Mouse (Mus musculus): ENCODE results near the gene A3galt2. TPM values are rescaled to one million over a fixed set of nuclear protein-coding genes. Genes with fewer than 3 reads are reported as not detected.

A3galt2 gene
- polyA plus RNA-seq, 1 experiment = 0.40 TPM

GRCm38 (mm10) chr4:128727019-128727720 lies 28.0 kb upstream of the A3galt2 start:
- H3K4me1 ChIP-seq (ENCODE audit: control insufficient read depth, insufficient read depth, low read length) = peaks cover 9% of the 10 kb centered on the region

GRCm38 (mm10) chr4:128727721-128728430 lies 27.3 kb upstream of the A3galt2 start:
- peak overlapping the region; percentile 96 for H3K27ac ChIP-seq (ENCODE audit: insufficient read depth, low read length)
- TF ChIP-seq POLR2A (IDR thresholded peaks at IDR 0.05; ENCODE audit: low read depth, low read length) (no peak; the same call in 1 of the 2 replicates), CTCF (IDR thresholded peaks at IDR 0.05; ENCODE audit: borderline replicate concordance, insufficient read depth, low read length) (no peak)
- H3K4me3 ChIP-seq (ENCODE audit: insufficient read depth, low read length) = peak overlapping the region; percentile 94
- peaks cover 9% of the 10 kb centered on the region for H3K4me1 ChIP-seq (ENCODE audit: control insufficient read depth, insufficient read depth, low read length)

More at GRCm38 (mm10) chr4:128727019-128727720, 28.0 kb upstream of the A3galt2 start:
- Histone ChIP-seq H3K4me3 (ENCODE audit: insufficient read depth, low read length) (peak overlapping the region; percentile 63), H3K27ac (ENCODE audit: insufficient read depth, low read length) (peak overlapping the region; percentile 96)
- no peak for TF ChIP-seq CTCF (IDR thresholded peaks at IDR 0.05; ENCODE audit: borderline replicate concordance, insufficient read depth, low read length)
- peak; percentile 77 for TF ChIP-seq POLR2A (IDR thresholded peaks at IDR 0.05; ENCODE audit: low read depth, low read length)

- TF ChIP-seq CTCF (IDR thresholded peaks at IDR 0.05; ENCODE audit: borderline replicate concordance, insufficient read depth, low read length) (no peak), POLR2A (IDR thresholded peaks at IDR 0.05; ENCODE audit: low read depth, low read length) (no peak)
- peak overlapping the region; percentile 96 for H3K27ac ChIP-seq (ENCODE audit: insufficient read depth, low read length)
- peaks cover 12% of the 10 kb centered on the region for H3K4me1 ChIP-seq (ENCODE audit: control insufficient read depth, insufficient read depth, low read length)
- peak overlapping the region; percentile 94 for H3K4me3 ChIP-seq (ENCODE audit: insufficient read depth, low read length)
Measured at GRCm38 (mm10) chr4:128728431-128728851, 26.7 kb upstream of the A3galt2 start.

GRCm38 (mm10) chr4:128729033-128729708 lies 26.0 kb upstream of the A3galt2 start:
- H3K4me1 ChIP-seq (ENCODE audit: control insufficient read depth, insufficient read depth, low read length) = peaks cover 19% of the 10 kb centered on the region
- H3K4me3 ChIP-seq (ENCODE audit: insufficient read depth, low read length) = peak overlapping the region; percentile 94
- peak overlapping the region; percentile 96 for H3K27ac ChIP-seq (ENCODE audit: insufficient read depth, low read length)

GRCm38 (mm10) chr4:128729709-128730037 lies 25.5 kb upstream of the A3galt2 start:
- peaks cover 23% of the 10 kb centered on the region for H3K4me1 ChIP-seq (ENCODE audit: control insufficient read depth, insufficient read depth, low read length)
- H3K4me3 ChIP-seq (ENCODE audit: insufficient read depth, low read length) = peak overlapping the region; percentile 94
- no peak for TF ChIP-seq CTCF (IDR thresholded peaks at IDR 0.05; ENCODE audit: borderline replicate concordance, insufficient read depth, low read length)
- TF ChIP-seq POLR2A (IDR thresholded peaks at IDR 0.05; ENCODE audit: low read depth, low read length) = no peak

More at GRCm38 (mm10) chr4:128729033-128729708, 26.0 kb upstream of the A3galt2 start:
- TF ChIP-seq POLR2A (IDR thresholded peaks at IDR 0.05; ENCODE audit: low read depth, low read length) = no peak; the same call in 1 of the 2 replicates
- TF ChIP-seq CTCF (IDR thresholded peaks at IDR 0.05; ENCODE audit: borderline replicate concordance, insufficient read depth, low read length) = no peak

GRCm38 (mm10) chr4:128730271-128730670 lies 24.9 kb upstream of the A3galt2 start:
- peak overlapping the region; percentile 96 for H3K27ac ChIP-seq (ENCODE audit: insufficient read depth, low read length)

More at GRCm38 (mm10) chr4:128729709-128730037, 25.5 kb upstream of the A3galt2 start:
- peak overlapping the region; percentile 96 for H3K27ac ChIP-seq (ENCODE audit: insufficient read depth, low read length)

GRCm38 (mm10) chr4:128732794-128733193 lies 22.4 kb upstream of the A3galt2 start:
- no peak overlapping the region for H3K27ac ChIP-seq (ENCODE audit: insufficient read depth, low read length)
- peaks cover 46% of the 10 kb centered on the region for H3K4me1 ChIP-seq (ENCODE audit: control insufficient read depth, insufficient read depth, low read length)
- TF ChIP-seq POLR2A (IDR thresholded peaks at IDR 0.05; ENCODE audit: low read depth, low read length) = no peak
- TF ChIP-seq CTCF (IDR thresholded peaks at IDR 0.05; ENCODE audit: borderline replicate concordance, insufficient read depth, low read length) = no peak
- no peak overlapping the region for H3K4me3 ChIP-seq (ENCODE audit: insufficient read depth, low read length)

More at GRCm38 (mm10) chr4:128730271-128730670, 24.9 kb upstream of the A3galt2 start:
- no peak for TF ChIP-seq POLR2A (IDR thresholded peaks at IDR 0.05; ENCODE audit: low read depth, low read length)
- TF ChIP-seq CTCF (IDR thresholded peaks at IDR 0.05; ENCODE audit: borderline replicate concordance, insufficient read depth, low read length) = no peak
- peak overlapping the region; percentile 94 for H3K4me3 ChIP-seq (ENCODE audit: insufficient read depth, low read length)
- peaks cover 28% of the 10 kb centered on the region for H3K4me1 ChIP-seq (ENCODE audit: control insufficient read depth, insufficient read depth, low read length)

GRCm38 (mm10) chr4:128733496-128733895 lies 21.7 kb upstream of the A3galt2 start:
- H3K27ac ChIP-seq (ENCODE audit: insufficient read depth, low read length) = 0 out of 2 replicates have a peak overlapping the region, but pooled peaks have one; percentile 1
- H3K4me3 ChIP-seq (ENCODE audit: insufficient read depth, low read length) = no peak overlapping the region
- no peak for TF ChIP-seq POLR2A (IDR thresholded peaks at IDR 0.05; ENCODE audit: low read depth, low read length)
- TF ChIP-seq CTCF (IDR thresholded peaks at IDR 0.05; ENCODE audit: borderline replicate concordance, insufficient read depth, low read length) = no peak
- H3K4me1 ChIP-seq (ENCODE audit: control insufficient read depth, insufficient read depth, low read length) = peaks cover 52% of the 10 kb centered on the region

GRCm38 (mm10) chr4:128734217-128734616 lies 20.9 kb upstream of the A3galt2 start:
- Histone ChIP-seq H3K4me1 (ENCODE audit: control insufficient read depth, insufficient read depth, low read length) (peaks cover 52% of the 10 kb centered on the region), H3K27ac (ENCODE audit: insufficient read depth, low read length) (no peak overlapping the region), H3K4me3 (ENCODE audit: insufficient read depth, low read length) (no peak overlapping the region)
- TF ChIP-seq POLR2A (IDR thresholded peaks at IDR 0.05; ENCODE audit: low read depth, low read length) = no peak
- no peak for TF ChIP-seq CTCF (IDR thresholded peaks at IDR 0.05; ENCODE audit: borderline replicate concordance, insufficient read depth, low read length)
